Mouse (Mus musculus) kidney, postnatal 10 days (tissue): ENCODE data around the gene Tom1l2.

ENCODE experiments used
- DNase-seq: peaks from one replicate; pipeline ENCODE4 v3.0.0; 2021; ENCODE audit warnings: mixed read lengths

Tom1l2 gene

DNA sequence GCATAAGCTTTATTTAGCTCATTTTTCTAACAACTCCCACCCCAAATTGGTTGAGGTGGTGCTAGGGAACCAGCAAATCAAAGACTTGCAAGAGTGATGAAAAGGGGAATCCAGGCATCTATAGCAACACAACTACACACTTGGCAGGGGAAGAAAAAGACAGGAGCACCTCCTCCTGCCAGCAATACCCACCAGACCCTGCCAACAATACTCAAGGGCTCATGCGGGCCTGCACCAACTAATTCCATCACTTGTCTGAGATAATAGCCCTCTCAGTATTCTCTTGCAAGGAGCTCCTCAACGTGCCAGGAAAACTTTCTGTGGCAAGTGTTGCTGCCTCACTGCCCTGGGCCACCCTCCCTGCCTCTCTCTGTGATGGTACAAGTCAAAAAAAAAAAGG lies 49.2 kb downstream of the Tom1l2 start:
- DNase-seq = no peak

DNA sequence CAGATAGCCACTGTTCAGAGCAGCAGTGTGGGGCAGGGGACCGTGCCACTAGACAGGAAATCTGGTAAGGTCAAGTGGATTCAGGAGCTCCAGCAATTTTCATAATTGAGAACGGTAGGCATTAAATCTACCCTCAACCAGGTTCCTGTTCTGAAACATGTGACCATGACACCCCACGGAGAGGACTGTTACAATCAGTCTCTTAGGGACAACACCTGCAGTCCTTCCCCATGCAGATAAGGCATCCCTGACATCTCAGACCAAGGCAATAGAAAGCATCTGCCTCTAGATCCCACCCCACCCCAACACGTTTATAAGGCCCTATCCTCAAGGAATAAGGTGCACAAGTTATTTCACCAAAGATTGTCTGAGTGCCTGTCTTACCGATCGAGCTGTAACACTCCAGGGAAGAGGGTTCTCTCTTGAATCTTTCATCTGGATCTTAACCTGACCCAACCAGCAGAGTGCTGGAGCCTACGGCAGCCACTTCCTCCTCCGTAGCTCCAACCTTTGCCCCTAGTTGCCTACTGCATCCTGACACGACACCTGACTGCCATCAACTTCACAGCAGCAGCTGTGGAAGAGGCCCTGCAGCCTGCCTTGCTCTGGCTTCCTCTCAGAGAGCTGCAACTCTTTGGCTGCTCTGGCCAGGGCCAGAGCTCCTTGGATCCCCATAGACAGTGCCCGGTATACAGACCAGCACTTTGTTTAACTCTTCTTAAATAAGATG lies 50.2 kb downstream of the Tom1l2 start:
- no peak for DNase-seq

DNA sequence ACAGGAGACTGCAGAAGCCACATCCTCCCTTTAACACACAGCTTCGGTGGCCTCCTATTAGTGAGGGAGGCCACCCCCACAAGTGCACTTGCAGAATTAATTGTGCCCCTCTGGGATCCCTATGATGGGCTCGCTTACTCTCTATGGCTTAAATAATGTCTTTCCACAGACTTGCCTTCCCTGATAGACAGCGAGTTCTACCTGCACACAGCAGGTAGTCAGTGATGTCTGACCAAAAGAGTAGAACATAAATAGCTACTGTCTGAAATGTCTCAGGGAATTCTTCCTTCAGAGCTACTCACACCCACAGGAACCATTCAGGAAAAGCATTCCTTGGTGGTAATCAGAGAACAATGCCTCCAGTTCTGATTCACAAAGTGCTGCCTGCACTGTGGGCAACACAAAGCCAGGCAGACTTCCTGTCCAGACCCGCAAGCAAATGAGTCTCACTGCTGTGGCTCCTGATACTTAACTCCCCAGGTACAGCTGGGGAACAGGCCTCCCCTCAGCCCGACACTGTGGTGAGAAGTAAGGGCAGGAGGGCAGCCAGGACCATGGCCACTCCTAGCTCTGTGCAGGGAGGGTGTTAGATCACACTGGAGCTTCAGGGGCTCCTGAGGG lies 51.0 kb downstream of the Tom1l2 start:
- DNase-seq = no peak

DNA sequence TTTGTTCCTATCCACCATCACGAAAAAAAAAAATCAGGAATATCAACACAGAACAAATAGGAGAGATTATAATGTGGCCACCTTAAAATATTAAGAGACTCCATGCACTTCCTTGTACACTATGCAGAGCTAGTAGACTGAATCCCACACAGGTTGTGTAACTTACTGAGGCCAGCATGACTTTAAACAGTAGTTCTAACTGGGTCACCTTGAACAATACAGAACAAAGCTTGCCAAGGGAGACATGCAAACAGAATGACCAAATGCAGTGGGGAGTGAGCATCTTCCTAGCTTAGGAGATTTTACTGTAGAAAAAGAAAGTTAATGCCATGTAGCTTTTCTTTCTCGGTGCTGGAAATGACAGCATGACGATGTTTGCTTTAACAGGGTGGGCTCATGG lies 52.4 kb downstream of the Tom1l2 start:
- no peak for DNase-seq

DNA sequence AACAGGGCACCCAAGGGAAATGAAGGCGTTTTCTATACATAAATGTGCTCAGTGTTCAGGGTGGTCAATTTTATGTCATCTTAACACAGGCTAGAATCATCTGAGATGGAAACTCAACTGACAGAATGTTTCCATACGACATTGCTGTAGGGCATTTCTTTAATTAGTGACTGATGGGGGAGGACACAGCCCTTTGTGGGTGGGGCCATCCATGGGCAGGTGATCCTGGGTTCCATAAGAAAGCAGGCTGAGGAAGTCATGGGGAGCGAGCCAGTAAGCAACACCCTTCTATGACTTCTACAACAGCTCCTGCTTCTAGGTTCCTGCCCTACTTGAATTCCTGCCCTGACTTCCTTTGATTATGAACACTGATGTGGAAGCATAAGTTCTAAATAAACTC lies 54.9 kb downstream of the Tom1l2 start:
- DNase-seq = no peak

DNA sequence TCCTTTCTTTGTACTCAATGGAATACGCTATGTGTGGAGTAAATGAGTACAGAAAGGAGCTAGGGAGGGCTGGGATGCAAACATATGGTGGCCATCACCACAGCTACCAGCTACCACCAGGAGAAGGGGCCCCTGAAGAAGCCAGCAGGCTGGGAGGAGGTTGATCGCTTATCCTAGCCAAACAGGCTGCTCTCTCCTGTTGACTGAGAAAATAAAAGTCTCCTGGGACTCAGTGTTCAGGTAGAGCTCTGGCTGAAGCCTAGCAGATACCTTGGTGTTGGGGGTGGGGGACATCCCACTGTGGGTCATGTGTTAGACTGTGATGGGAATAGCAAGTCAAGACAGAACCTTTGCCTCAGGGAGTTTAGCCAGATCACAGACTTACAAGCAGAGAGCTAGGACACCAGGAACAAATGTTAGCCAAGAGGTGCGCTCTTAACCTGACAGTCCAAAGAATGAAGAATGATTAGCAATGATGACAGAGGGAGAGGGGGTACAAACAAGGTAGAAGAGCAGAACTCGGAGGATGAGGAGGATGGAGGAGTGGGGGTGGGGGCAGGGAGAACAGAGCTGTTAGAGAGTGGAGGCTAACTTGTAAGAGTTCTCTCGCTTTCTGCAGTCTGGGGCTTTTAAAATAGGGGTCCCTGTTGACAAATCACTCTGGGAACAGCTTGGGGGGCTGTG lies 57.9 kb downstream of the Tom1l2 start:
- DNase-seq = no peak

DNA sequence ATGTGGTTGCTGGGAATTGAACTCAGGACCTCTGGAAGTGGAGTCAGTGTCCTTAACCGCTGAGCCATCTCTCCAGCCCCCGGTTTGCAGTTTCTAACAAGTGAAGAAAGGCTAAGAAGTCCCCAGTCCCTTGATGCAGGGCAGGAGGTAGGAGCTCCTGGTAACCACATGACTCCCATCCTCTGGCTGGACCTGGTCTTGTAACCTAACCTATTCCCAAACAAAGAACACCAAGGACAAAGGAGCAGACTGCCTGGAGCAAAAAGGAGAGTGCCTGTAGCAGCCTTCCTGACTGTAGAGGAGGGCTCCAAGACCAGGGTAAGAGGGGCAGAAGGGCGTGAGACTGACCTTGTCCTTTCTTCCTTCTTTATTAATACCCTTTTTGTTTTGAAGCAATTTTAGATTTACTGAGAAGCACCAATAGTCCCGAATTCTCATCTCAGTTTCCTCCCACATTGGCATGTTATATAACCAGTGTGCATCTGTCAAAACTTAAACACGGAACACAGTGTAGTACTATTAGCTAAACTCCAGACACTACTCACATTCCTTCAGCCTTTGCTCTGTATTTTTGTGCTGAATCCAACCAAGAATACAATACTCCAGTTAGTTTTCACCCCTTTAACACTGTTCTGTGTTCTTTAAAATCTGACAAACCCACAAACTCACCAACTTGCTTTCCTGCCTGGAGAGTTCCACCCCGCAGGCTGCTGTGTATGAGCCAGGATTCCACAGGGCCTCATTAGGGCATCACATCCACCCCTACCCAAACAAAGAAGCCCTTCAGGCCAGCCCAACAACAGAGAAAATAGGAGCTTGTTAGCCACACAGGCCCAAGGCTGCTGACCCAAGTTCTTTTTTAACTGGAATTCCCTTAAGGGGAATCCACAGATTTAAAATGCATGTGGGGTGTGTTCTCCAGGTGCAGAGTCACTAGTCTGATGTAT lies 58.7 kb downstream of the Tom1l2 start:
- DNase-seq = no peak

DNA sequence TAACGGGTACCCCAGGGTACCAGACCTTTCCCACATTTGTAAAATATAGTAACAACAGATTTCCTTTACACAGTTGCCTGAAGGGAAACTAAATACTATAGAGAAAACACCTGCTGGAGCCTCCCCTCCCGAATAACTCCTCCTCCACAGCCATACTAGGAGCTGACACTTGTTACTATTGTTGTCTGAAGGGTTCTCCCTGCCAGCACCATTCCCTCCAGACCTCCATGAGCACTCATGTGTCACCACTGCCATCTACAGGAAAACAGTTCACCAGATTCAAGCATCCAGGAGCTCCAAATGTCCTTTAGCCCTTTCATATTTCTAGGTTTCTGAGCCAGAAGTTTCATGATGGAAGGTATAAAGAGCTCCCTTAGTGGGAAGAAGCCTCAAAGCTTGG lies 60.0 kb downstream of the Tom1l2 start:
- DNase-seq = peak; percentile 73

DNA sequence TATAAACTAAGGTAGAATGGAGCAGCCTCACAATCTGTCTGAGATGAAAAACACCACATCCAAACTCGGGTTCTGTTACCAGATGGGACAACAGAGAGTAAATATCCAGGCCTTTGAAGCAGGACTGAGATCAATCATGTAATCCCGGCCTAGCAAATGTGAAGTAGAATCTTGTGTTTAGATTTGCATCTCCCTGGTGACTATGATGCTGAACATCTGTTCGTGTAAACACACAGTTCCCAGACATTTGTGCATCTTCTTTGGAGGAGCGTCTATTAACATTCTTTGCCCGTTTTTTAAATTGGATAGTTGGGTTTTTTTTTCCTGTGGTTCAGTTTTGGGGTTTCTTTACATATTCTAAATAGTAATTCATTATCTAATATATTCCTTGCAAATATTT lies 63.7 kb downstream of the Tom1l2 start:
- DNase-seq = no peak

DNA sequence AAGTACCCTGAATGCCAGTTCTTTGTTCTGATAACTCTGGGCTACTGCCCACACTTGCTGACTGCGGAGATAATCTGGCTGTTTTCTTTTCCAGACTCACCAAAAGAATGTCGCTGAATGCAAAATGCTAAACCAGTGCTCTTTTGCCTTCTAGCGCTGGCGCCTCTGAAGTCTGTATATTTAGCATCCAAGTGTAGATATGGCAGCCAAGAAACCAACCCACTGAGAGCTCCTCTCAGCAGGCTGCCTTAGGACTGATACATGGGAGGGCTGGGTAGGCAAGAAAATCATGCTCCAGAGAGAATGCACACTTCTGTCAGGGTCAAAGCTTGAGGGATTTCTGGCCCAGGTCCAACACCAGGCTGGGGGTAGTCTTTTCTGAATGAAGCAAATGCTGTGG lies 66.4 kb downstream of the Tom1l2 start:
- DNase-seq = peak; percentile 31

DNA sequence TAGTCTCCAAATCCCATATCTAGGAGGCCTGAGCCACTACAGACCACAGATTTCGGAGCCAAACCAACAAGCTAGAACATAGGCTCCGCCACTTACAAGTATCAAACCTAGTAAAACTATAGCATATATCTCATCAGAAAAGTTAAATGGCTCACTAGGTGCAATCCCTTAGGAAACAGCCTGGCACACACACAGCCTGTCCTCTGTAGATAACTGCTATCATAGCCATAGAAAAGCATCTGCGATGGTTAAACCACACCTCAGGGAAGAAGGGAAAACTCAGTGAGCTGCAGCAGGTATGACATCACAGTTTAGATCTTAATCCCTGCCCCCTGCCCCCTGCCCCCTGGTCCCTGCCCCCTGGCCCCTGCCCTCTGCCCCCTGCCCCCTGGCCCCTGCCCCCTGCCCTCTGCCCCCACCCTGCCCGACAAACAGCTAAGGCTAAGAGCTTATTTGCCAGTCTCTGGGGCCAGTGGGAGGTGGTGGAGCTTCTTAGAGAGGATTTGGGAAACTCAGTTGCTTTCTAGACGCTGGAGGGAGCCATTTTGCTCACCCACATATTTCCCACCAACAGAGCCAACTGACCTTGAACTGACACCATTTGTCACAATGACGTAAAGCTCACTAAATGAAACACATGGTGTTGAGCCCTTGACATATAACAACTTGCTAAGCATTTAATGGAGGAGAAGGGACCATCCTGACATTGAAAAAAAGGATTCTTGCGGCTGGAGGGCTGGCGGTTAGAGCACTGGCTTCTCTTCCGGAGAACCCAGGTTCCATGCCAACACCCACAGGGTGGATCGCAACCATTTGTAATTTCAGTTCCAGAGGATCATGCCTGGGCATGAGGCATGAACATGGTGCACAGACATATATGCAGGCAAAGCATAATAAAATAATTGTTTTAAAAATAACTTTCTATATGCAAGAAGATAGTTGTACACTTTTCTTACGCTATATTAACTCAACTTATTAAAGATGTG lies 72.0 kb downstream of the Tom1l2 start:
- peak; percentile 45 for DNase-seq

DNA sequence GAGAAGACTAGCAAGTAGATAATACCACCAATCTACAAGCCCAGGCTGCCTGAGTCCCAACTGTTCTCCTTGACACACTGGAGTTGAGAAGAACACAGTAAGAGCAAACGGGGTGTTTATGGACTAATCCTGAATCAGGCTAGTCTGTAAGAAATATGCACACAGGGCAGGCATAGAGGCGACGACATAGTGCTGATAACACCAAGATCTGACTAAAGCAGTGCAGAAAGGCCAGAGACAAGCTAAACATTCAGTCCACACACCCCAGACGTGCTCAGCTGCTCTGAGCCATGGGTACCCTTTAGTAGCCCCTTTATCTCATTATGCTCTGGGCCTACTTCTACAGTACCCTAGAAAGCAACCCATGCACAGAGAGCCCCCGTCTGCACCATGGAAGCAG lies 73.2 kb downstream of the Tom1l2 start:
- DNase-seq = no peak

DNA sequence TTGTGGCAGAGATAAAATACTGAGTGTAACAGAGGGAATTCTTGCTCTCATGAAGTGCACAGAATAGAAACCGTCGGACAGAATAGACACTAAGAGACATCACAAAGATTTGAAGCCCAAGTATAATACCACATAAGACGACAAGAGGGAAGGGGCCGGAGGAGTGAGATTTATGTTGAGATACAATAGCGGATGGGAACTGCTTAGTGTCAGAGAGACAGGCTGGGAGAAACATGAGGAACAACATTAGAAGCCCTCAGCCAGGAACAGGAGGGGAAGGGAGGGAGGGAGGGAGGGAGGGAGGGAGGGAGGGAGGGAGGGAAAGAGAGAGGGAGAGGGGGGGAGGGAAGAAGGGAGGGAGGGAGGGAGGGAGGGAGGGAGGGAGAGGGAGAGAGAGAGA lies 74.9 kb downstream of the Tom1l2 start:
- DNase-seq = no peak

DNA sequence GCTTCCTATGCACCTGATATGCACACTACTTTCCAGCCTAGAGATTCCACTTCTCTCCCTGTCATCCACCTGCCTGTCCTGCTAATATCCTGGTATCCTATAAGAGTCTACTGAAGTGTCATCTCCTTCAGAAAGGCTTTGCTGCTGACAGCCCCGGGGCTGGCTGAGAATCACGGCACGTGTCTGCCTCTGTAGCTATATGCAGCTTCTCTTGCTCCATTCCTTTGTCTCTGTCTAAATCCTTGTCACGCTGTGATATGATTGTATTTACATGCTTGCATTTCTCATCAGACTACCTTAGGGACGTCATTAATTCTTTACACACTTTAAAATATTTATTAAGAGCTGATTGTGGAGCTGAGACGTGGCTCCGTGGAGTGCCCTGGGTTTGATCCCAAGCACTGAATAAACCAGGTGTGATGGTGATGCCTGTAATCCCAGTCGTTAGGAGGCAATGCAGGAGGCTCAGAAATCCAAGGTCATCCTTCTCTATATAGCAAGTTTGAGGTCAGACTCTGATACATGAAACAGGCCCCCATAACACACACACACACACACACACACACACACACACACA lies 75.5 kb downstream of the Tom1l2 start:
- no peak for DNase-seq

DNA sequence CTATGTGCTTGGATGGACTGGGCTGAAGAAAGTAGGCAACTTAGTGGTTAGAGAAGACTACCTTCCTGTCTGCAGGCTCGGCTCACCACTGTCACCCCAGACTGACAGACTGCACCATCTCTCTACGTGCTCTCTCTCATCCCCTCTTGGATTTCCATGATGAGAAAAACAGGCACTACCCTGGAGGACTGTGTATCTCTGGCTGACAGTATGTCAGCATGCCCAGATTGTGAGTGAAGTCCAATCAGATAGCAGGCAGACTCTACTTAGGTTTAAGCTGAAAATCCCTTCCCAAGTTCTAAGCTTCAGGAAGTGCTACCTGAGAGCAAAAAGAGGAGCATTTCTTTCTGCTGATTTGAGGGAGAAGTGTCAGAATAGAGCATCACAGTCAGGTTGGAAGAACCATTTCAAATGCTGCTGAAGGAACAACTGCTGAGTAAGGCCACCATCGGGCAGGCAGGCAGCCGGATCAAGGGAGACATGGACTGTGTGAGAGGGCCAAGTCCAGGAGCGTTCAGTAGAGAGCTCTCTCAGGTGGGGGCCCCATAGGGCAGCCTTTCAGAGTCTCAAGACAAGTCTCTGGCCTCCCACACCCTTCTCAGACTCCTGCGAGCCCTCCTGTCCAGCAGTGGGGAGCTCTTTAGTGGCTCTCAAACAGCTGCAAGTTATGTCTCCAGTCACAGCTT lies 76.2 kb downstream of the Tom1l2 start:
- DNase-seq = peak; percentile 54

DNA sequence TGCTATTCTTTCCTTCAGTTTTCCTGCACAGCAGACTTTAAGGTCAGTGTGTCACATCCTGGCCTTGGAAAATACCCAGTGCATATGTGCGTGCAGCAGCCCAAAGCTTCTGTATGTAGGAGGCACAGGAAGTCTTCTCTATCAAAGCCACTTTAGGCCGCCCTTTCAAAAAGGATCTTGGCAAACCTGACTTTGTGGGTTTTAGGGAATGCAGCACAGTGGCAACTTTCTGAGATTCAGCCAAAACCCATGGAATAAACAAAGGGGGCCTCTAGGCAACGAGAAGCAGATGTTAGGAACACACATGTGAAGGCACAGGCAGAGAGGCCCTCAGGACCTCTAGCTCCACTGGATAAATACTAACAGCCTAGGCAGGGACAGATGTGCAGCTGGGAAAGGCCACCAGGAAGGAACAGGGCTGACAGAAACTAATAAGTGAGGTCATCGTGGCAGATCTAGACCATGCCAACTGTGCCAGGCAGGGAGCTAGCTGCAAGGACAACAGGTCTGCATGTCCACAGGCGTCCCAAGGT lies 79.4 kb downstream of the Tom1l2 start:
- DNase-seq = peak; percentile 47

DNA sequence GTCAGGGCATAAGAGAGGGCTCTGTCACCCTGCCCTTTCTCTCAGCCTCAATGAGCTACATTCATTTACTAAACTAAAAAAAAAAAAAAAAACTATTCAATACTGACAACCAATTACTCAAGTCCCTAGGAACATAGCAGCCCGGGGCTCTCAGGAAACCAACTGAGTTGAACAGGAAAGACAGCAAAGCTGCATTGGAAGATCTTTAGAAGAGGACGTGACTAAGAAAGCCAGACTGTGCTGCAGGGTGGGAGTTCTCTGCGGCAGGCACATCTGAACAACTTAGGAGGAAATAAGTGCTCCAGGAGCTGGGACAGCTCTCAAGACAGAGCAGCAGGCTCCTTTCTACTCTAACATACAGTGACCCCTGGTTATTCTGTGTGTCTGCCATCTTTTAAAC lies 84.1 kb downstream of the Tom1l2 start:
- peak; percentile 45 for DNase-seq

DNA sequence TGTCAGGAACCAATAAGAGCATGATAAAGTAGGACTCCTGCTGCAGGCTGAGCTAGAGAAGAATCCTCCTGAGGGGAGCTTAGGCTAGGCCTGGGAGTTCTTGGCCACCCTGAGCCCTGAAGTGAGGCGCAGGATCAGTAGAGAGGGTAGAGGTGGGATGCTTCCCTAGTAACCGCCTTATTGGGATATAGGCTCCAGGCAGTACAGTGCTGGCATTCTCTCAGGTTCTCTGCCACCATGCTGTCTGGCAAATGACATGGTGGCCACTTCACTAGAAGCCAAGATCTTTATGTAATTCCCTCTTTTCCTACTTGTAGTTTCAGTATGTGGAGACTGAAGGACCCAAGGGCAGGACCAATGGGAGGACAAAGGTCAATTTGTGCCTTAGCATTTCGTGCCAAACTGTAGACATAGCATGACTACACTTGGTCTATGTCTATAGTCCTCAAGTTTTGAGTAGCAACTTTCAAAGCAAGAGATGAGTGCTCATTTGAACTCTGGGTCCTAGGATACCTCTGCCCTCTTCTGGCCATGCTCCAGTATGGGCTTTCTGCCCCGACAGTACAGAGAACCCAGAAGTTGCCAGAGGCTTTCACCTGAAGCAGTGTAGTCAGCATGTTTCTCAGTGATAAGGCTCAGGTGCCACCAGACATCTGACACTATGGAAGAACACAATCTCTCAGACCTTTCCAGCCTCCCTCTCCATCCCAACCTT lies 87.3 kb downstream of the Tom1l2 start:
- DNase-seq = no peak

DNA sequence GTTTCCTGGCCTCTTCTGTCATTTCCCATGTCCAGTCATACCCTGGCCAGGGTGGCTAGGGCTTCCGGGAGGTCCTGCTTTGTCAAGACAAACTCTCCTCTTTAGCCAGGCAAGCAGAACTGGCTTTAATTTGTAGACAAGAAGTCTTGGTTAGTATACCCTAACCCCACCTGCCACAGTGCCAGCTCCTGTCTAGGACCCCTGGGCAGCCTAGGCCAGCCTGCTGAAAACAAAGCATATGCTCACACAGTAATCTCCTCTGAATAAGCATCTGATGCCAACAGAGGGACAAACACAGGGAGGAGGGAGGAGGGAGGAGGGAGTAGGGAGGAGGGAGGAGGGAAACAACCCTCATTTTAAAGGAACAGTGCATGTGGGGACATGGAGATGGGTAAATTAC lies 88.1 kb downstream of the Tom1l2 start:
- no peak for DNase-seq

DNA sequence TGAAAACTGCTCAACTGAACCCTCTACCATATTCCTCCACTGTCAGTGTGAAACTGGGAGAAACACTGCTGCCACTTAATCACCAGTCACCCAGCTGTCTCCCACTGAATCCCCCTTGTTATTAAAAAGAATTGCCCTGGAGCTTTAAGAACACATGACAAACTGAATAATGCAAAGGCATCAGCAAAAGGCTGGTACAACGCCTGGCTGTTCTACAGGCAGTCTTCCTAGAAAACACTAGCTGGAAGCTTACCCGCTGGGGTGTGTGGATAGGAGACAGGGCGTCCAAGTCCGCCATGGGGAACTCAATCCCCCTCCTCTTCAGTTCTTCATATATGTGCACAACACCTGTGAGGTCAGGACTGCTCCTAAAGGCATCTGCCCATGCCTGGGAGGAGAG lies 90.3 kb downstream of the Tom1l2 start:
- no peak for DNase-seq
